Mouse (Mus musculus) forebrain, embryonic 10.5 days (tissue): Measurements from ENCODE around the gene Hoxd3. TPM values are rescaled to one million over a fixed set of nuclear protein-coding genes. Genes with fewer than 3 reads are reported as not detected.

Experiments used
- DNase-seq: peaks from one replicate; pipeline ENCODE4 v3.0.0-alpha.2; 2017; ENCODE audit warnings: low spot score; ENCODE audit errors: extremely low spot score
- H3K27ac ChIP-seq: fragments of 300-500 bp; sonication (generic); 2 replicates; pipeline ENCODE4 v1.5.1; 2016; ENCODE audit warnings: mild to moderate bottlenecking
- H3K27me3 ChIP-seq: fragments of 300-500 bp; sonication (generic); 2 replicates; pipeline ENCODE4 v1.6.1; 2016; ENCODE audit warnings: mild to moderate bottlenecking; ENCODE audit not compliant: poor library complexity, severe bottlenecking
- H3K36me3 ChIP-seq: fragments of 300-500 bp; sonication (generic); replicated peaks from 2 replicates; pipeline ENCODE4 v1.6.1; 2016; ENCODE audit warnings: mild to moderate bottlenecking, moderate library complexity
- H3K4me1 ChIP-seq: fragments of 300-500 bp; sonication (generic); 2 replicates; pipeline ENCODE4 v1.6.1; 2016
- H3K4me3 ChIP-seq: fragments of 300-500 bp; sonication (generic); 2 replicates; pipeline ENCODE4 v1.5.1; 2016; ENCODE audit warnings: mild to moderate bottlenecking, moderate library complexity
- H3K9me3 ChIP-seq: fragments of 300-500 bp; sonication (generic); 2 replicates; pipeline ENCODE4 v1.6.1; 2016; ENCODE audit warnings: mild to moderate bottlenecking, moderate library complexity
- WGBS: fragments of 180-500 bp; shearing (Covaris S2); methylation state at CpG from one replicate; pipeline ENCODE4 v1.1.7; 2016; 5-methylcytosine and 5-hydroxymethylcytosine counted together
- polyA plus RNA-seq: library from polyadenylated mRNA; unstranded; fragments of >200 nt; fragmentation: Nextera tagmentation; extraction: Ambion mirVana; gene quantifications from 2 replicates; pipeline ENCODE4 v1.2.1, GENCODE M21; 2016

Gene Hoxd3
- polyA plus RNA-seq, 1 experiment from 2014 or later = 0.10 TPM

DNA sequence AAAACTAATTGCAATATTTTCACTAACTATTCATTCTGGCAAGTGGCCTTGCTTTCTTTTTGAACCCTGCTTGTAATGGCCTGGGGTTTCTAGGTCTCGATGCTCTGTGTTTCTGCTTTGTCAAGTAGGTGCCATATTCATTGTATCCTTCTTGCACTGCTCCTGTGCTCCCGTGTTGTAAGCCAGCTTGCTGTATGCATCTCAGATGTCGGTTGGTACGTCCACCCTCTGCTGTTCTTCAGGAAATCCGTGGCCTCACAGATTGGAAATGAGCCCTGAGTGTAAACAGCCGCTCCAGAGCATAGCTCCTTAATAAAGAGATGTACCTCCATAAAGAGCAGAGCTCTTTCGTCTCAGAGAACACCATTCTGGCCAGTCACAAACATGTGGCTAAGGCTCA lies 4.1 kb upstream of the Hoxd3 start:
- H3K36me3 ChIP-seq = no peaks in the 10 kb centered on the region
- H3K9me3 ChIP-seq = no peaks in the 10 kb centered on the region
- H3K4me1 ChIP-seq = peaks cover 24% of the 10 kb centered on the region
- H3K27ac ChIP-seq = no peak overlapping the region
- H3K27me3 ChIP-seq = peaks cover 100% of the 10 kb centered on the region
- WGBS = 8% methylated on average over 7 of the region's 7 CpGs
- H3K4me3 ChIP-seq = no peak overlapping the region
- no peak for DNase-seq

DNA sequence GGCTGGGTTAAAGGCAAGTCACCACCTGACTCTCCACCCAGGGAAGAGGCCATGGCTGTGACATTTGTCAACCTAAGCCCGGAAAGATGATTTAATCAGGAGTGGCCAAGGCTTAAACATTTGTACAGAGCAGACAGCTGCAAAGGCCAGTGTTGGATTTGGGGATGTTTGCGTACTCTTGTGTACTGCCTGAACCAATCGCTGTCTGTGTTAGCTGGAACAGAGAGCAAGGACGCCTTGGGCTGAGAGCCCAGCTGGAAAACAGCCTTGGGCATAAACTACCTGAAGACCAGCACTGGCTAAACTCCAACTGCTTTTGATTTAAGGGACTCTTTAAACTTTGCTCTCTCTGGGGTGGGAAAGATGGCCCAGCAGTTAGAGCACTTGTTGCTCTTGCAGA lies 3.1 kb upstream of the Hoxd3 start:
- peak; percentile 31 for DNase-seq

DNA sequence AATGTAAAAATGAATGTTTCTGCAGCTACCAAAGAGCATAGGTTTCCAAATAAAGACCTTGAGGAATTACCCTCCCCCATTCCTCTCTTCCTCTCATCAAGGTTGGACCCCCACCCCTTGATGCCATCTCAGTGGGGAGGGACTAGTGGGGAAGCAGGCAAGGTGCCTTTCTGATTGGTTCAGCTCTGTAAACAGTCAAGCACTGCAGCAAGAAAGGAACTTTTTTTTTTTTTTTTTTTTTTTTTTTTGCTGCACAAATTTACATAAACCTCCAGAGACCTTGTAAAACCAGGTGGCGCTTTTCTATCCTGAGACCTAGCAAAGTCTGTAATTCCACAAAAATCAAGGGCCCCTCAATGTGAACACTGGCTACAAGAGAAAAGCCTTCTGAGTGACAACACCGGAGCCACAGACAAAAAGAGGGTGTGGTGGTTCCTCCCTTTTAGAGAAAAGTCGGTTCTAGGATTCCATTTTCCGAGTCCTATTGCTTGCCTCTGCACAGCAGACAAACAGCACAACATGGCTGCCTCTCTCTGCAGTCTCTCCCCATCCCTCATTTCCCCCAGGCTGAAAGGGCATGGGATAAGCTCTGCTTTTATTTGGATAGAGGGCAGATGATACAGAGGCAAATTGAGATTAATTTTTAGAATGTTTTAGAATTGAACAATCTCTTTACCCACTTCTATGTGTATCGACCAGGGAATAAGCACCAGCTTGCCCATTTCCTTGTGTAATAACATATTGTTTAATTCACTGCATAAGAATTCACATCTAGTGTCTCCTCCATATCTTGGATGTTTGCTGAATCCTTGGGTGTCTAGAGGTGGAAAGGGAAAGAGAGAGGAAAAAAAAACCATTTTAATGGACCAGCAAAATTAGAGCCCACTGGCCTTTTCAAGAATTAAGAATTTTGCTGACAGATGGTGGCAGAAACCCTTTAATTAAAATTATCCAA lies 2.0 kb upstream of the Hoxd3 start:
- Histone ChIP-seq H3K36me3 (no peaks in the 10 kb centered on the region), H3K27me3 (peaks cover 100% of the 10 kb centered on the region), H3K27ac (no peak overlapping the region), H3K9me3 (no peaks in the 10 kb centered on the region), H3K4me1 (peaks cover 18% of the 10 kb centered on the region), H3K4me3 (no peak overlapping the region)
- WGBS = 3% methylated on average over 5 of the region's 5 CpGs
- peak; percentile 27 for DNase-seq

More for the DNA sequence above, 3.1 kb upstream of the Hoxd3 start:
- Histone ChIP-seq H3K4me1 (peaks cover 24% of the 10 kb centered on the region), H3K9me3 (no peaks in the 10 kb centered on the region), H3K27me3 (peaks cover 100% of the 10 kb centered on the region), H3K36me3 (no peaks in the 10 kb centered on the region), H3K4me3 (no peak overlapping the region), H3K27ac (no peak overlapping the region)
- 8% methylated on average over 4 of the region's 4 CpGs for WGBS

DNA sequence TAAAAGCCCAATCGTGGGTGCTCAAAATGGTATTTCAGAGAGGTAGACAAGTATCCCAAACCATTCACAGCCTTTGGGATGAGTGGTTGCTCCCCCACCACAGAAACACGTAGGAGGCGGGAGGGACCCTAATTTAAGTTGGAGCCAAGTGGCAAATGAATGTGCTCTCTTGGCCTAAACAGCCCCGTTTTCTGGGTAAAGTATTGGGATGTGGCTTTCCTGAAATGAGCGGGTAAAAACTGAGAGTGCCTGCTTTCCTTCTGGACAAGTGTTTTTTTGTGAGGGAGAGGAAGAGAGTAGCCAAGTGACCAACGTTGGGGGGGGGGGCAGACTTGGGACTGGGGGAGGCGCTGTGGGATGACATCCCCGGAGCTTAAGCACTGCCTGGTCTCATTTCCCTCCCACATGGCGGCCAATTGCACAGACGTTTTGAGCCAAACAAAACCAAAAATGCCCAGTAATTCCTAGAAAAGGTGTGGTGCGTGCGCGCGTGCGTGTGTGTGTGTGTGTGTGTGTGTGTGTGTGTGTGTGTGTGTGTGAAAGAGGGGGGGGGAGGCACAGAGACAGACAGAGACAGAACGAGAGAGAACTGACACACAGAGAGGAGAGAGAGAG lies 691 bp upstream of the Hoxd3 start:
- WGBS = under 1% methylated on average over 16 of the region's 16 CpGs
- Histone ChIP-seq H3K4me1 (peaks cover 11% of the 10 kb centered on the region), H3K9me3 (no peaks in the 10 kb centered on the region), H3K36me3 (no peaks in the 10 kb centered on the region), H3K27me3 (peaks cover 100% of the 10 kb centered on the region), H3K27ac (no peak overlapping the region), H3K4me3 (no peak overlapping the region)
- DNase-seq = peak; percentile 34

DNA sequence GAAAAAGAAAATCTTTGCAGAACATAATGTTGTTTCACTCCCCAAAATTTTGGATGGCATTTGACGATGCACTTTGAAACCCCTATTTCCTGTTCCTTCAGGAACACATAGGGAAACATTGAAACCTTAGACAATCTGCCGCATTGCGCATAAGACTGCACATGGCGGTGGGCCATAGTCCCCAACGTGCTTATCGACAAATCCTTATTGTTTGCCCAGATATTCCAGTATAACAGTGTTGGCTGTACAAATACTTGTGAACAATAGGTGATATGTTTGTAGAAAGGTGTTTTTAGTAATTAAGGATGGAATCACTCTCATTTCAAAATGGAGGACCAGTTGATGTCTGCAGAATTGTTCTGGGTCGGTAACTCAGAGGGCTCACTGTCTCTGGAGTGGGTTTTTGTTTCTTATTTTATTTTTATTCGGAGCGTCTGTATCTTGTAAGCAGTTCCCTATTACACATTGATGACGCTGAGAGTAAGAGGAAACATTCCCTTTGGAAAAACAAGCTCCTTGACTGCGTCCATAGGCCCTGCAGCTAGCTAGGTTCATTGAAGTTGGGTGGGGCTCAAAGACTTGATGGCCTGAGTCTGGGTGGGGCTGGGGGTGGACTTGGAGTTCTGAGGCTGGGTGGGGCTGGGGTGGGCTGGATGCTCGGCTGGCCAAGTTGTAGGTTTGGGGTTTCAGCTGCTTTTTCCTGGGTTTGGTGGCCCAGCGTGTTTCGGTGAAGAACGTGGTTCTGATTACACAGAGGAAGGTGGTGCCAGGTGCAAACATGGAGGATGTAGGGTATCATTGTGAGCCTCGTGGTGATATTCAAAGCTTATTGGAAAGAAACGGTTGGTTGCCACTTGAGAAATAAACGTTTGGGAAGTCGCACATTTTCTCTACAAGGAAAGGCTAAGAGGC lies 1.8 kb downstream of the Hoxd3 start:
- peak; percentile 26 for DNase-seq
- H3K4me1 ChIP-seq = peaks cover 13% of the 10 kb centered on the region
- H3K9me3 ChIP-seq = no peaks in the 10 kb centered on the region
- WGBS = 3% methylated on average over 19 of the region's 19 CpGs
- peaks cover 100% of the 10 kb centered on the region for H3K27me3 ChIP-seq
- no peak overlapping the region for H3K27ac ChIP-seq
- no peaks in the 10 kb centered on the region for H3K36me3 ChIP-seq
- no peak overlapping the region for H3K4me3 ChIP-seq

DNA sequence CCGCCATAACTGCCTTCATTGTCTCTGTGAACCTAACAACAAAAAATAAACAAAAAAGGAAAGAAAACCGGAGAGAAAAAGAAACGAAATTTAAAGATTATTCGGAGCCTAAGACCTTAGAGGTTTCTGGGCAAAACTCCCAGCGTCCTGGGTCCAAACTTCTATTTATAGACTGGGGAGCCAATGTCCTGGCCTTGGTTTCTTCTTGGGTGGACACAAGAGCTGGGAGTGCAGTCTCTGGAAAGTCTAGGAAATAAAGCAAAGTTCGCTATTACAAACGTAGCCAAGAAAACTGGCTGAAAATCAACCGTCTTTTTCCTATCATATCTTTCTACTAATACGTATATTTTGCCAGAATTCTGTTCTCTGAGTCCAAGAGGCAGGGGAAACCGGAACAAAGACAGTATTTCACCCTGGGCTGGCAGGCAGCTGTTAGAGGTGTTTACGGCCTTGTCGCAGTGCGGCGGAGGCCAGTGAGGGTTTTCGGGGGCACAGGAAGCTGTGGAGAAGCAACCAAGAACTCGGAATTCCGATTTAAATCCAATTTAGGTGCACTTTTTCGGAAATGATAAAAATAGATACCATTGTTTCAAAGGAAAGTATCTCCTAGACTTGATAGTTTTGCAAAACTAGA lies 2.5 kb downstream of the Hoxd3 start:
- Histone ChIP-seq H3K27me3 (peaks cover 100% of the 10 kb centered on the region), H3K36me3 (no peaks in the 10 kb centered on the region), H3K9me3 (no peaks in the 10 kb centered on the region), H3K27ac (no peak overlapping the region), H3K4me3 (no peak overlapping the region), H3K4me1 (peaks cover 13% of the 10 kb centered on the region)
- DNase-seq = peak; percentile 16
- WGBS = 2% methylated on average over 18 of the region's 18 CpGs

DNA sequence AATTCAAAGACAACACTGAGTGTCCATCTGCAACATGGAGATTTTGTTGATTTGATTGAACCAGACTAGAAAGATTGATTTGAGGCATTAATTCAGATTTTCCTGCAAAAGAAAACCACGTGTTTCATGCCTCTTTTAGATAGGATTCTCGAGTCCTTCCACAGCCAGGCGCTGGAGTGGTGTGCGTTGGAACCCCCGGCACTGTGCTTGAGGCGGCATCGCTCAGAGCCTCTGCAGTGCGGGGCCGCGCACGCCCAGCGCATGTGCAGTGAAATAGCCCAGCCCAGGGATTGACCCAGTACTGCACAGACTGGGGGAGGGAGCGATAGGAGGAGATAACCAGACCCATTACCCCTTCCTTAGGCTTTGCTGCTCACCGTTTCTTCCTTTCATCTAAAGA lies 3.2 kb downstream of the Hoxd3 start:
- H3K36me3 ChIP-seq = no peaks in the 10 kb centered on the region
- peaks cover 13% of the 10 kb centered on the region for H3K4me1 ChIP-seq
- no peak overlapping the region for H3K4me3 ChIP-seq
- under 1% methylated on average over 14 of the region's 14 CpGs for WGBS
- H3K27ac ChIP-seq = no peak overlapping the region
- H3K9me3 ChIP-seq = no peaks in the 10 kb centered on the region
- DNase-seq = peak; percentile 34
- peaks cover 100% of the 10 kb centered on the region for H3K27me3 ChIP-seq

DNA sequence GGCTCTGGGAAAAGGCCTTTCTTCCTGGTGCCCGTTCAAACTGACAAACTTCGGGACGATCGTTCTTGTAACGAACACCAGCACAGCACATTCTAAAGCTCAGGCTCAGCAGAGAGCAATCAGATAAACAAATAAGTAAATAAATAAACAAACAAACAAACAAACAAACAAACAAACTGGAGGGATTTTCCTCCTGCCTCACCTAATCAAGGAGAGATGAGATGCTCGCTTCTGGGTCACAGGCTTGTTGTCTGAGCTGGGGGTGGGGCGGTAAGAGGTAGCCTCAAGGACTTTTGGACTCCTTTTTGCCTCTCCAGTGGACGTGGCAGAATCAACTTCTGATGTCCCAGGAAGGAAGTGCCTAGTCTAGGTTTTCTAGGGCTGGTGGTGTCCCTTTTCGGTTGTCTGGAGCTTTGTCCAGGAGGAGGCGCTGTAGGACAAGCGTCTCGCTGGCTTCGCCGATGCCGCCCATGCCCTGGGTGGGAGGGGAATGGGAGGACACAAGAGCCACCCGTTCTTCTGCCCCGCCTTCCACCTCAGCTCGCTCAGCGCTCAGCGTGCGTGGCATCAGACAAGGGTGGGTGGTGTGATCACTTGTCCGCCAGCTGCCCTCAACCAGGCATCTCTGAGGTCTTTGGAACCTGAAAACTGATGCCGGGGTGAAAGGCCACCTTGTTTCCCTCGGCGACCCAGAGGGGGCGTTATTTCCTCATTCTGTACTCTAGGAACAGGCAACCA lies 3.9 kb downstream of the Hoxd3 start:
- peak; percentile 89 for DNase-seq
- no peaks in the 10 kb centered on the region for H3K9me3 ChIP-seq
- no peak overlapping the region for H3K27ac ChIP-seq
- no peaks in the 10 kb centered on the region for H3K36me3 ChIP-seq
- H3K27me3 ChIP-seq = peaks cover 100% of the 10 kb centered on the region
- 4% methylated on average over 26 of the region's 26 CpGs for WGBS
- peaks cover 13% of the 10 kb centered on the region for H3K4me1 ChIP-seq
- peak overlapping the region; percentile 39 for H3K4me3 ChIP-seq

DNA sequence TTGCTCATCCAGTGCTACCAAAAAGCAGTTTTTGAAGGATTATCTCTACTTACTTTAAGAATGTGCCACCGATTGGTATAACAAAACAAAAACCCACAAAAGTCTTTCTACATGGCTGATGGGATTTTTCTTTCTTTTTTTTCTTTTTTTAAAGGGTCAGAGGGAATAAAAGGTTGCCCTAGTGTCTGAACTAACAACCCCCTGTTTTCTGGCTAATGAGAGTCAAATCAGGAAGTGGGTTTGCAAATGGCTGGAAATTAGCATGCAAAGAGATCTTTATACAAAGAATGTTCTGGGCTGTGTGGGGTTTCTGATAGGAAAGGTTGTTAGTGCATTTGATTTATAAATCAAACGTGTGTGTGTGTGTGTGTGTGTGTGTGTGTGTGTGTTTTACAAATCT lies 8.7 kb downstream of the Hoxd3 start:
- 6% methylated on average over 2 of the region's 2 CpGs for WGBS
- H3K36me3 ChIP-seq = no peaks in the 10 kb centered on the region
- H3K4me1 ChIP-seq = peaks cover 5% of the 10 kb centered on the region; the same call in 1 of the 2 replicates
- no peak overlapping the region for H3K4me3 ChIP-seq
- no peak for DNase-seq
- H3K27ac ChIP-seq = no peak overlapping the region
- peaks cover 100% of the 10 kb centered on the region for H3K27me3 ChIP-seq
- H3K9me3 ChIP-seq = no peaks in the 10 kb centered on the region

DNA sequence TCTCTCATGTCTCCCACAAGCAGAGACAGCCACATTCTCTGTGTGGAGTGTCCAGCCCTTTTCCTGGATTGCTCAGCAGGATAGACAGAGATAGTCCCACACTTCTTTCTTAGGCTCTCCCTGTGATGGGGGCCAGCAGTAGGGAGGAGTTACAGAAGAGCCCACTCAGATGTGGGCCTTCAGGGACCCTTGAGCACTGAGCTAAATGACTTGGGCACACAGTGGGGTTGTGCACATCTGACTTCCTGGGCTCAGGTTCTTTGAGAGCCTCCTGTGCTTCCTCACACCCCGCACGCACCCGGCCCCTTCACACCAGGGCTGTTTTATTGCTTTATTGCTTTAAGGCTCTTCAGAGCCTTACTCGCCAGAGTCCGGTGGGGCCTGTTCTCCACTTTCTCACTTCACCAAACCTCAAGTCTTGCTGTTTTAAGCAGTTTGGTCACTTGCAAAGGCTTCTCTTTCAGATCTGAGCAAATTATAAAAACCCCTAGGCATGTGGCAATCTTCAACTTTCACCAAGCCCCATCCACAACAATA lies 9.3 kb downstream of the Hoxd3 start:
- no peak overlapping the region for H3K27ac ChIP-seq
- H3K4me1 ChIP-seq = peaks cover 2% of the 10 kb centered on the region; the same call in 1 of the 2 replicates
- H3K9me3 ChIP-seq = no peaks in the 10 kb centered on the region
- H3K4me3 ChIP-seq = no peak overlapping the region
- H3K27me3 ChIP-seq = peaks cover 100% of the 10 kb centered on the region
- 3% methylated on average over 5 of the region's 5 CpGs for WGBS
- H3K36me3 ChIP-seq = no peaks in the 10 kb centered on the region
- DNase-seq = no peak

DNA sequence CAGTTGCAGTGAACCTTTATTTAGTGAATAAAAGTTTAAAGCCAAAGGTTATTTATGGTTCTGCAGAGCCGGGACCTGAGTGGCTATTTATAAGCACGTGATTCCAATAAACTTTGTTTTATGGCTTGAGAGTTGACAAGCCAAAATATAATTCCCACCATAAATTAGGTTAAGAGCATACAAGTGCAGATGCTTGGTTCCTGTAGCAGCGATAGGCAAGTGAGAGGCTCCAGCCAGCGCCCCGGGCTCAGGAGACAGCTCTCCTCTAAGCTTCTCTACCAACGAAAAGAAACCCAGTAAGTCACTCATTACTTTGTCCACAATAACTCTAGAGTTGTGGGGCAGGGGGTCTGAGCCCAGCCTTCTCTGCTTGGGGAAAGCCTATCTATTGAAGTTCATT lies 10.2 kb downstream of the Hoxd3 start:
- no peak overlapping the region for H3K4me3 ChIP-seq
- H3K4me1 ChIP-seq = no peaks in the 10 kb centered on the region
- no peak overlapping the region for H3K27ac ChIP-seq
- H3K9me3 ChIP-seq = no peaks in the 10 kb centered on the region
- DNase-seq = no peak
- H3K27me3 ChIP-seq = peaks cover 100% of the 10 kb centered on the region
- WGBS = 5% methylated on average over 6 of the region's 6 CpGs
- H3K36me3 ChIP-seq = no peaks in the 10 kb centered on the region
